Mouse (Mus musculus): ENCODE measurements around the gene Slc16a7. TPM values are rescaled to one million over a fixed set of nuclear protein-coding genes. Genes with fewer than 3 reads are reported as not detected.

Gene Slc16a7
- polyA plus RNA-seq, 1 experiment from 2014 or later, result 7.3 TPM

DNA sequence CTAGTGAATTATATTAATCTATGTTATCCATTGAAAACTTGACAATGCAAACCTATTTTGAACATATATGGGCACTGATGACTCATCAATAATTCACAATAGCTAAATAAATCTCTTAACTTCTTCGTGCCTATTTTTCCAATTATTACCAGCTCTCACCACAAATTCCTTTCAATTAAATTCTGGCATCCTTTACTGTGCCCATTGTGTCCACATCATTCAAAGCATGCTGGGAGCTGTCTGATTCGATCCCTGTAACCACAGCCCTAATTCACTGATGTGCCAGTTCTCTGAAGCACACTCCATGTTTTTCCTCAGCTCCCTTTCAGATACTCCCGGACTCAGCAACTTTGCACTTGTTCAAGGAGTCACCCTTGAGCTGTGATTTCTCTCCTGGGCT is 41.1 kb downstream of the Slc16a7 start:
- H3K9me3 ChIP-seq (replicated peaks), result no peaks in the 10 kb centered on the region
- no peak overlapping the region for H3K9ac ChIP-seq
- H3K4me1 ChIP-seq, result no peaks in the 10 kb centered on the region
- WGBS, result 76% methylated on average over 3 of the region's 3 CpGs
- no peak for ATAC-seq (replicated peaks; ENCODE audit: low FRiP score)
- H3K4me2 ChIP-seq, result no peak overlapping the region
- H3K4me3 ChIP-seq (replicated peaks), result no peak overlapping the region
- H3K27ac ChIP-seq, result no peak overlapping the region
- no peaks in the 10 kb centered on the region for H3K27me3 ChIP-seq
- no peaks in the 10 kb centered on the region for H3K36me3 ChIP-seq

DNA sequence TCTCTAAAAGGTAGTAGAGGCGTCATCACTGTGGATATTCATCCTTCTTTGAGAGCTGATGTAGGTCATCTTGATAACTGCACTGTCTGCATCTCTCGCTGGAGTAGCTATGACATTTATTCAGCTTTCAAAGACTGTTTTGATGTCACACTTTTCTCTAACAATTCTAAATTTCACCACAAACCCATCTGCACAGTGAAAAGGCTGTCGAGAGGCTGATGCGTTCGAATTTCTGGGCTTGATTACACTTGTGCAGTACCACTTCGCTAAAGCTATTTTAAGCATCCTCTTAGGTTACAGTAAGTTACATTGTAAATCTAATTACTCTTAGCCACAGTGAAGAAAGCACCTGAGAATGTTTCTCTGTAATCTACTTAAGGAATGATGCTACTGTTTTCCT is 42.1 kb downstream of the Slc16a7 start:
- Histone ChIP-seq H3K4me2 (no peak overlapping the region), H3K27me3 (no peaks in the 10 kb centered on the region), H3K4me3 (replicated peaks) (no peak overlapping the region), H3K9me3 (replicated peaks) (no peaks in the 10 kb centered on the region), H3K27ac (no peak overlapping the region), H3K36me3 (no peaks in the 10 kb centered on the region), H3K9ac (no peak overlapping the region), H3K4me1 (no peaks in the 10 kb centered on the region)
- no peak for ATAC-seq (replicated peaks; ENCODE audit: low FRiP score)
- WGBS, result 82% methylated on average over 6 of the region's 6 CpGs

DNA sequence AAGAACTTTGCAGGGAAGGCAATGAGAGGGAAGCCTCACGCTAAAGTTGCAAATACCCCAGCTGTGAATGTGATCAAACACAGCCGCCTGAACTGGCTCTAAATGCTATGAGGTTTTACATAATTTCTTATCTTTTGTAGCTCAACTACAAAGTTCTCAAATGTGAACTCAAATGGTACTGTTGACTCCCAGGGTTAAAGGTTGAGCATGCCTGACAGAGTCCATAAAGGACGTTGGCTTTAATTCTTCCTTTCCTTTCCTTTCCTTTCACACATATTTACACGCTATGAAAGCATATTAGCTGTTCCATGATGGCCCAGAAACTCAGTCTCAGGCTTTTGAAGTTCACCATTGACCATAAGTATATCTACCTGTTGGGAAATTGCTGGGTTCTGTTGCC is 42.9 kb downstream of the Slc16a7 start:
- Histone ChIP-seq H3K27me3 (no peaks in the 10 kb centered on the region), H3K4me3 (replicated peaks) (no peak overlapping the region), H3K9me3 (replicated peaks) (no peaks in the 10 kb centered on the region), H3K27ac (no peak overlapping the region), H3K36me3 (no peaks in the 10 kb centered on the region), H3K4me2 (no peak overlapping the region), H3K4me1 (no peaks in the 10 kb centered on the region), H3K9ac (no peak overlapping the region)
- no peak for ATAC-seq (replicated peaks; ENCODE audit: low FRiP score)
- 72% methylated on average over 4 of the region's 4 CpGs for WGBS

DNA sequence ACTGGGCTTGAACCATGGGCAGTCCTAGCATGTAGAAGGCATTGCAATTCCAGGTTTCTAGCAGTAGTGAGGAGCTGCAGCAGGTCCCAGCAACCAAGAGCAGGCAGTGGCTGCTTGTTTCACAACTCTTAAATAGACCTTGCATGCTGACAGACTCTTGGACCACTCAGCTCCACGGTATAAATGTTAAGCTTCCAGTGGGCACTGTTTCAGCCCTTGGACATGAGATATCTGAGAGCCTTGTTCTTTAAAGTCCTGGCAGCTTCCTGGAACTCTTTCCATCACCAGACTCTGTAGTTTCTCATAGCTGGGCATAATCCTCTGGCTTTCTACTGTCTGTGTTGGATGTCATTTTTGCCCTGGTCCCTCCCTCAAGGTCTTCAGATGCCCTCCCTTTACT is 43.7 kb downstream of the Slc16a7 start:
- Histone ChIP-seq H3K4me2 (no peak overlapping the region), H3K4me1 (no peaks in the 10 kb centered on the region), H3K27me3 (no peaks in the 10 kb centered on the region), H3K27ac (no peak overlapping the region), H3K4me3 (replicated peaks) (no peak overlapping the region), H3K9me3 (replicated peaks) (no peaks in the 10 kb centered on the region), H3K9ac (no peak overlapping the region), H3K36me3 (no peaks in the 10 kb centered on the region)
- 96% methylated on average over 1 of the region's 1 CpGs for WGBS
- ATAC-seq (replicated peaks; ENCODE audit: low FRiP score), result no peak

DNA sequence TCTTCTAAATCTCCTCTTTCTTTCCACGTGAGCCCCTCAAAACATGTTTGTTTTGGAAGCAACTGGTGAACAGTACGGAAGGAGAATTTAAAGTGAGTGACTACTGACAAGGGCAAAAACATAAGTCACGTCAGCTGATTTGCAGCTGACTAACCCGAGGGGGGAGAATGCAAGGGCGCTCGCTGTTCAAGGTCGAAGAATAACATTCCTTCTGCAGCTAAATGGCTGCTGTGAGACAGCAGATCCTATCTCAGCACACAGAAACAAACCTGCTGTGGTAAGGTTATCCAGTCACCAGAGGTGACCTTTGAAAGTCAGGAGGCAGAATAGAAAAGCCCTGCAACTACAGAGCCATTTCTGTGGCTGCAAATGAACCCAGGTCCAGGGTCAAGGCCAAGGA is 47.1 kb downstream of the Slc16a7 start:
- Histone ChIP-seq H3K27ac (no peak overlapping the region), H3K36me3 (no peaks in the 10 kb centered on the region), H3K4me2 (no peak overlapping the region), H3K27me3 (no peaks in the 10 kb centered on the region), H3K9me3 (replicated peaks) (no peaks in the 10 kb centered on the region), H3K9ac (no peak overlapping the region), H3K4me1 (no peaks in the 10 kb centered on the region), H3K4me3 (replicated peaks) (no peak overlapping the region)
- 34% methylated on average over 7 of the region's 7 CpGs for WGBS
- ATAC-seq (replicated peaks; ENCODE audit: low FRiP score), result no peak

DNA sequence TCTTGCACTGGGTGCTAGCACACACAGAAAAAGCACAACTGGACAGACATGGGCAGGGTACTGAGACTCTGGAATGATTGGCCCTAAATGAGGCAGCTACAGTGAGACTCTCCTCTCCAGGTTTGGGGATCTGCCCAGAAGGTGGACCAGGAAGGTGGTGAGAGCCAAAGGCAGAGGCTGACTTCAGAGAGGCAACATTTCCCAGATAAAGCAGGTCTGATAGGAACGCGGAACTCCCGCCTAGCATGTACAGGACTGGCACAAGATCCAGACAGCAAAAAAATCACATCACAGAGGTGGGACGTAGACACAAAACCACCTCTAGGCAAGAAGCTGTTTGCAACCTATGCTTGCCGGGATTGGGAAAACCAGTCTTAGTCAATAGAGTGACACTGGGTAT is 55.5 kb downstream of the Slc16a7 start:
- Histone ChIP-seq H3K9me3 (replicated peaks) (no peaks in the 10 kb centered on the region), H3K36me3 (no peaks in the 10 kb centered on the region), H3K4me1 (peaks cover 5% of the 10 kb centered on the region), H3K27ac (no peak overlapping the region), H3K9ac (no peak overlapping the region), H3K4me2 (no peak overlapping the region), H3K27me3 (no peaks in the 10 kb centered on the region), H3K4me3 (replicated peaks) (no peak overlapping the region)
- no peak for ATAC-seq (replicated peaks; ENCODE audit: low FRiP score)
- WGBS, result 93% methylated on average over 5 of the region's 5 CpGs

DNA sequence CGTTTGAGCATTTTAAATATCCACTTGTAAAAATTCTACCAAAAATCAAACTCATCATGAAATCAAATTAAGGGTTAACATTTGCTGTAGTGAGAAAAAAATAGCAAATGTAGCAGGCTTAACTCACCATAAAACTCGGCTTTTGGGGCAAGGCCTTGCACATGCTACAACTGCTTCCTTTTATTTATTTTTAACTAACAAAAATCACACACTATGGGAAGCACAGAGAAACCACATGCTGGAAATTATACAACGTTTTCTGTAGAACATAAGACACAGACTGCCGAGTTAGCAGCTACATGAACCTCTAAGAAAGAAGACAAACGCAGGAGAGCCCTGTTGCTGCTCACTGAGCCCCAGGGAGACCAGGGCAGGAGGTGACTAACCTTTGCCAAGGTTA is 57.9 kb downstream of the Slc16a7 start:
- 55% methylated on average over 5 of the region's 5 CpGs for WGBS
- Histone ChIP-seq H3K4me3 (replicated peaks) (no peak overlapping the region), H3K9me3 (replicated peaks) (no peaks in the 10 kb centered on the region), H3K9ac (no peak overlapping the region), H3K27me3 (no peaks in the 10 kb centered on the region), H3K4me2 (no peak overlapping the region), H3K36me3 (no peaks in the 10 kb centered on the region), H3K4me1 (peaks cover 12% of the 10 kb centered on the region), H3K27ac (no peak overlapping the region)
- no peak for ATAC-seq (replicated peaks; ENCODE audit: low FRiP score)

DNA sequence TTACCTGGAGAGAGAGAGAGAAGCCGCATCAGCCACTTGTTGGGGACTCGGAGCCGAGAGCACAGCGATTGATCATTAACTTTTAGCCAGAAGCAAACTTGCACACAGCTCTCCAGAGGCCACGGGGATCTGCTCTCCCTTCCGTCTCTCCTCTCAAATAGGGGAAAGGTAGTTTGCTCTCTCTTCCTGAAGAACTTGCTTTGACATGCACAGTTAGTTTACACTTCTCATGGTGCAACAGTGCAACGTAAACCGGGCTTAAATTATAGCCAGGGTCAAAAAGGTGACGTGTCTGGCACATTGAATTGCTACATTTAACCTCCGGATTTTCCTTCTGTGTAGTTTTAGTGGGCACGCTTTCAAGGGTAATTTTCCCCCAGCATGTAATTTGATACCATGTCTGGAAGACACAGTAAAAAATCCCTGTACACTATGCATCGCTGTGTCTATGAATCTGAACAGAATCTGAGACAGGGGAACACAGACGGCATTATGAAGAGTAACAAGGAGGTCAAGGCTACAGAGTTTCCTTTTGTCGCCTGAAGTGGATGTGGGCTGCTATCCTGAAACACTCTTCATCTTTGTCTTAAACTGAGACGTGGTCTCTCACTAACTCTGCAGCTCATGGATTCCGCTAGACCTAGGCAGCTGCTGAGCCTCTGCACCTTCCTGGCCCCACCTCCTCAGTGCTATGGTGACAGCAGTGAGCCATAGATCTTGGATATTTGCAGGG is 60.8 kb downstream of the Slc16a7 start:
- H3K4me2 ChIP-seq, result peak overlapping the region; percentile 48
- H3K27ac ChIP-seq, result peak overlapping the region; percentile 79
- H3K9me3 ChIP-seq (replicated peaks), result no peaks in the 10 kb centered on the region
- H3K4me3 ChIP-seq (replicated peaks), result peak overlapping the region; percentile 27
- WGBS, result 6% methylated on average over 16 of the region's 16 CpGs
- no peak overlapping the region for H3K9ac ChIP-seq
- peaks cover 12% of the 10 kb centered on the region for H3K4me1 ChIP-seq
- no peaks in the 10 kb centered on the region for H3K27me3 ChIP-seq
- ATAC-seq (replicated peaks; ENCODE audit: low FRiP score), result peak; percentile 91
- no peaks in the 10 kb centered on the region for H3K36me3 ChIP-seq

DNA sequence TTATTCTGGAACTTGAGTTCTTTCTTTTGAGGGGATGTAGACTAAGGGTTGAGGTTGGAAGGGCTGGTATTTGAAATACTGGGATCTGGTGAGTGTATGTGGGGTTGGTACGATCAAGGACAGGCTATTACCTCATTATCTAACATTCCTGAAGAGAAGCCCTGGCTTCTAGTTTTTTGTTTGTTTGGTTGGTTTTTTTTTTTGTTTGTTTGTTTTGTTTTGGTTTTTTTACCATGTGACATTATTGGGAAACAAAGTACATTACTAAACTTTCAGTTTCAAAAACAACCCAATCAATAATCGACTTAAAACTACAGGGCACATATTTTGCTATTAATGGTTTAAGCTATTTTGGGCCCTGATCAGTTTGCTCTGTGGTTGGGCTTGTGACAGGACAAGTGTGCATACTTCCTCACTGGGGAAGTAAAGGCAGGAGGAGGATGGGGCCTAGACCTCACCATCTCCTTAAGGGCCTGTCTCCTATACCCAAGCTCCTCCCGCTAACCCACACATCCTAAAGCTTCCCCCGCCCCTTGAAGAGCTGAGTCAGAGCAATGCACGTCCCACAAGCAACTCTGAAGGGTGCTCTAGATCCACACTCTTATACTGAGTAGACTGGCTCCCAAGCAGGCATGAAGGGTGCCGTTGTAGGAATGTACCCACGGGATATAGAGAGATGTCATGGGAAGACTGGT is 64.2 kb downstream of the Slc16a7 start:
- Histone ChIP-seq H3K9me3 (replicated peaks) (no peaks in the 10 kb centered on the region), H3K27ac (no peak overlapping the region), H3K4me1 (peaks cover 12% of the 10 kb centered on the region), H3K4me3 (replicated peaks) (no peak overlapping the region), H3K27me3 (no peaks in the 10 kb centered on the region), H3K36me3 (no peaks in the 10 kb centered on the region), H3K4me2 (no peak overlapping the region), H3K9ac (no peak overlapping the region)
- WGBS, result 78% methylated on average over 7 of the region's 7 CpGs
- ATAC-seq (replicated peaks; ENCODE audit: low FRiP score), result no peak

DNA sequence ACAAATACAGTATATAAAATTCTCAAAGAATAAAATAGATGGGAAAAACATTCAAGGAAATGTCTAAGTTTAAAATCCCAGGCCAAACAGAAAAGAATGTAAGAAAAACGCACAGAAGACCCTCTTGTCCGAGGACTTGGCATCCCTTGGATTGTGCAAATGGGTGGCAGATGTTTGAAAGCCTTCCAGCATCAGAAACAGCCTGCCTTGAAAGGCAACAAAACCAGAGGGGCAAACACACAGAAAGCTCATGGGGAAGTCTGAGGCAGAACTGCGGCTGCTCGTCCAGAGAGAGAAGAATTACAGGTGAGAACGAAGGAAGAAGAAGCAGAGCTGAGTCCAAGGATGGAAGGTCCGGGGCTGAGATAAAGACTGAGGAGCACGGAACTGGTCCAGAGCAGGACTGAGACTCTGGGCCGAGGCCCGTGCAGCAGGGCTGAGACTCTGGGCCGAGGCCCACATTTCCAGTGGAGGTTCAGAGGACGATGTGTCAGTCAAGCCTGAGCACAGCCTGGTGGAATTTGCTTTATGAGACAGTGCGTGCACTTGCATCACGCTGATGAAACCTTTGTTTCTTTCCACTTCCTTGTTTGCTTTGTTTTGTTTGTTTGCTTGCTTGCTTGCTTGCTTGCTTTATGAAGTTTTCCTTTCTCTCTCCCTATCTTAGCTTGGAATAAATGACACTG is 65.0 kb downstream of the Slc16a7 start:
- H3K4me3 ChIP-seq (replicated peaks), result no peak overlapping the region
- H3K9me3 ChIP-seq (replicated peaks), result no peaks in the 10 kb centered on the region
- 91% methylated on average over 13 of the region's 13 CpGs for WGBS
- peaks cover 12% of the 10 kb centered on the region for H3K4me1 ChIP-seq
- H3K36me3 ChIP-seq, result no peaks in the 10 kb centered on the region
- no peak for ATAC-seq (replicated peaks; ENCODE audit: low FRiP score)
- H3K27ac ChIP-seq, result no peak overlapping the region
- H3K9ac ChIP-seq, result no peak overlapping the region
- no peak overlapping the region for H3K4me2 ChIP-seq
- no peaks in the 10 kb centered on the region for H3K27me3 ChIP-seq

DNA sequence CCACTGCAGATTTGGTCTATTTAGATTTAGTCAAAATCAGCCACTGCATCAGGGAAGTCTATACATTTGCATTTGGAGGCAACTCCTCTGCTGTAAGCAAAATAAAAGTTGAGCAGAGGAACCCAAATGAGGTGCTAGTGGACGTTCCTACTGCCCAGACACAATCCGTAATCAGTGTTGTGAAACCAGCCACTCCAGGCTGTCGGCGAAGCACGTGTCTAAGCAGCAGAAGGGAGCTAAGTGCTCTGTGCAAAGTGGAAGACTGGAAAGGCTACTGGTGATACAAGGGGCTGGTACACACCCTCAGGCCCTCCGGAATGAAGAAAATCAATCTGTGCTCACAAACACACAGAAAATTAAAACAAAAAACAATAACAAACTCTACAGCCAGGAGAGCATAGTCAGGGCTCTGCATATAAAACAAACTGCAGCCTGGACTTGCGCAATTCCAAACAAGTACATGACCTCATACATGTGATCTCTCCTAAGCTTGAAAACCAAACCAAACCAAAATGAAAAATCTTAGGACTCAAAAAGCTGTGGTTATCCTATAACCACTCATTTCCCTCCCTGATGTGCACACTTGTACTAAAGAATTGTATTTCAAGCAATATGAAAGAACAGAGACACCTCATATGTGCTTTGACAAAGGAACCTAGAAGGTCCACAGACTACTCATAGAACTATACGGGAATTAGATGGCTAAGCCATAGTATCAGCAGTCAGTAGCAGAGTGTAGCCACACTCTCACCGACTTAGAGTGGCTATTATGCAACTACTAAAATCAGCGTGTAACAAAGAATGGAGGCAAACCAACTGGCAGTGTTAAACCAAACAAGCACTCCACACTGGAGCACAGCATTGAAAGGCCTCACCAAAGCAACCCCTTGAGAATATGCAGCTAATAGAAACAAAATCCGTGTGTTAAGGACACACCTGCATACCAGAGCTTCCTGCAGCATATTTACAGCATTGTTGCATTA is 67.5 kb downstream of the Slc16a7 start:
- H3K4me1 ChIP-seq, result no peaks in the 10 kb centered on the region
- 0 out of 2 replicates have a peak, but pooled peaks have one; percentile 52 for ATAC-seq (replicated peaks; ENCODE audit: low FRiP score)

More for the DNA sequence above, 67.5 kb downstream of the Slc16a7 start:
- Histone ChIP-seq H3K4me2 (no peak overlapping the region), H3K27ac (no peak overlapping the region), H3K4me3 (replicated peaks) (no peak overlapping the region), H3K9me3 (replicated peaks) (no peaks in the 10 kb centered on the region), H3K36me3 (no peaks in the 10 kb centered on the region), H3K9ac (no peak overlapping the region), H3K27me3 (no peaks in the 10 kb centered on the region)
- WGBS, result 70% methylated on average over 11 of the region's 11 CpGs

Measured in kidney, embryonic 15.5 days (tissue).